Mouse (Mus musculus): ENCODE measurements around the gene Kcnk5. TPM values are rescaled to one million over a fixed set of nuclear protein-coding genes. Genes with fewer than 3 reads are reported as not detected.

Kcnk5 gene
- polyA plus RNA-seq, 1 experiment from 2014 or later, result 4.5 TPM

- no peak overlapping the region for H3K27ac ChIP-seq (replicated peaks; ENCODE audit: low read depth, low read length)
- WGBS, result 70% methylated on average over 8 of the region's 8 CpGs
- peaks cover 6% of the 10 kb centered on the region; the same call in 1 of the 2 replicates for H3K4me1 ChIP-seq (ENCODE audit: control insufficient read depth, insufficient read depth, low read length)
- no peak overlapping the region for H3K9ac ChIP-seq (replicated peaks; ENCODE audit: low read length)
- H3K36me3 ChIP-seq (replicated peaks; ENCODE audit: control insufficient read depth, insufficient read depth, low read depth, low read length), result no peaks in the 10 kb centered on the region
- no peak for DNase-seq (ENCODE audit: low spot score)
- H3K9me3 ChIP-seq (replicated peaks; ENCODE audit: control insufficient read depth, low read length), result no peaks in the 10 kb centered on the region
- H3K4me3 ChIP-seq (ENCODE audit: low read depth, low read length), result no peak overlapping the region
- ATAC-seq (replicated peaks; ENCODE audit: insufficient number of reproducible peaks, low FRiP score, low TSS enrichment, low read depth), result no peak
- H3K27me3 ChIP-seq (ENCODE audit: control insufficient read depth, insufficient read depth, low read length), result no peaks in the 10 kb centered on the region
- no peak overlapping the region for H3K4me2 ChIP-seq (ENCODE audit: low read depth, low read length)
Measured at GRCm38 (mm10) chr14:20158727-20159681, 22.6 kb downstream of the Kcnk5 start.

DNA sequence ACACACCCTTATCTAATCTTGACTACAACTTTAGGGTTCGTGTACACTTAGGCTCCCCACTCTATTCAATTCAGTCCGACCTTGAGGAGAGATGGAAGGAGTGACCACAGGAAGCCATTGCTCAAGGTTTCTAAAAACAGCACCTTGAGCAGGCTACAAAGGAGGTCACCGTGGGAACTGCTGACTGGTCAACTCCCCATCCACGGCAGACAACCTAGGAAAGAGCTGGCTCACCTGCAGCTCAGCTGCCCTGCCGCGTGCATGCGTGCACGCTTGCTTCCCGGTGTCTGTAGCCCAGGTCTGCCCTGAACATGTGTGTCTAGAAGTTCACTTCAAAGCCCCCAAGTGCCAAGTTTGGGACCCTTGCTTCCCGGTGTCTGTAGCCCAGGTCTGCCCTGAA lies 24.0 kb downstream of the Kcnk5 start:
- H3K27ac ChIP-seq (replicated peaks; ENCODE audit: low read depth, low read length), result no peak overlapping the region
- no peak for ATAC-seq (replicated peaks; ENCODE audit: insufficient number of reproducible peaks, low FRiP score, low TSS enrichment, low read depth)
- H3K9me3 ChIP-seq (replicated peaks; ENCODE audit: control insufficient read depth, low read length), result no peaks in the 10 kb centered on the region
- H3K9ac ChIP-seq (replicated peaks; ENCODE audit: low read length), result no peak overlapping the region
- DNase-seq (ENCODE audit: low spot score), result no peak
- no peaks in the 10 kb centered on the region for H3K36me3 ChIP-seq (replicated peaks; ENCODE audit: control insufficient read depth, insufficient read depth, low read depth, low read length)
- H3K27me3 ChIP-seq (ENCODE audit: control insufficient read depth, insufficient read depth, low read length), result no peaks in the 10 kb centered on the region
- peaks cover 2% of the 10 kb centered on the region; the same call in 1 of the 2 replicates for H3K4me1 ChIP-seq (ENCODE audit: control insufficient read depth, insufficient read depth, low read length)
- no peak overlapping the region for H3K4me3 ChIP-seq (ENCODE audit: low read depth, low read length)
- H3K4me2 ChIP-seq (ENCODE audit: low read depth, low read length), result no peak overlapping the region
- WGBS, result 89% methylated on average over 10 of the region's 10 CpGs

DNA sequence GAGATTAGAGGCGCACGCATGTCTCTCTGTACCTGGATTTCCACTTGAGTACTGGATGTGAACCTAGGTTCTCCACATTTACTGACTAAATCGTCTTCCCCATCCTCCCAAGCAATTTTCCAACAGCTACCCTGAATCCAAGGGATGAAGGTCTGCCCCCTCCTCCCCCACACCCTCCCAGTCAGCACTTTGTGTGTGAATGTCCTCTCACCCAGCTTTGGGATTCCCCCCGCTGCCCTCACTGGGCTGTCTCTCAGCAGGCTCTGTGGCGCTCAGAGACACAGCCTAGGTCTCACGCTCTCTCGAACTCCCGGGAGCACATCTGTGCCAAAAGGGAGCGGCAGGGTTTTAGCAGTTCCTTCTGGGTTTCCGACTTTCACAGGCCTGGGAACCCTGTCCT lies 25.9 kb downstream of the Kcnk5 start:
- no peak overlapping the region for H3K4me3 ChIP-seq (ENCODE audit: low read depth, low read length)
- no peak overlapping the region for H3K27ac ChIP-seq (replicated peaks; ENCODE audit: low read depth, low read length)
- DNase-seq (ENCODE audit: low spot score) (no peak), ATAC-seq (replicated peaks; ENCODE audit: insufficient number of reproducible peaks, low FRiP score, low TSS enrichment, low read depth) (no peak)
- H3K9ac ChIP-seq (replicated peaks; ENCODE audit: low read length), result no peak overlapping the region
- peaks cover 2% of the 10 kb centered on the region; the same call in 1 of the 2 replicates for H3K4me1 ChIP-seq (ENCODE audit: control insufficient read depth, insufficient read depth, low read length)
- no peaks in the 10 kb centered on the region for H3K27me3 ChIP-seq (ENCODE audit: control insufficient read depth, insufficient read depth, low read length)
- no peak overlapping the region for H3K4me2 ChIP-seq (ENCODE audit: low read depth, low read length)
- WGBS, result 56% methylated on average over 10 of the region's 10 CpGs
- no peaks in the 10 kb centered on the region for H3K9me3 ChIP-seq (replicated peaks; ENCODE audit: control insufficient read depth, low read length)
- no peaks in the 10 kb centered on the region for H3K36me3 ChIP-seq (replicated peaks; ENCODE audit: control insufficient read depth, insufficient read depth, low read depth, low read length)

DNA sequence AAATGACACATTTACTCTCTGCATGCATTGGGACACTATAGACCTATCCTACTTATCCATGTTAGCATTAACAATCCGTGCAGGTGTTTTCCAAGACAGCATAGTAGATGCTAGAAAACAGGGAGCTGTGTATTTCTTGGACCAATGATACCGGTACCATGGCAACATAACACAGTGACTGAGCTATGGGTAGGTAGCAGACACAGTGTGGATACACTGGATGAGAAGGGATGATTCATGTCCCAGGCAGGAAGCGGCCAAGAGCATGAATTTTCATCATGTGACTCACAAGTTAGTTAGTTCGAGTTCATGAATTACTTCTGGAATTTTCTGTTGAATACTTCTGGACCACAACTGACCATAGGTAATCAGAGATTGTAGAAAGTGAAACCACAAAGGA lies 26.7 kb downstream of the Kcnk5 start:
- WGBS, result 91% methylated on average over 4 of the region's 4 CpGs
- H3K9me3 ChIP-seq (replicated peaks; ENCODE audit: control insufficient read depth, low read length), result no peaks in the 10 kb centered on the region

GRCm38 (mm10) chr14:20154245-20154644 lies 27.4 kb downstream of the Kcnk5 start:
- Histone ChIP-seq H3K4me1 (ENCODE audit: control insufficient read depth, insufficient read depth, low read length) (peaks cover 2% of the 10 kb centered on the region; the same call in 1 of the 2 replicates), H3K9ac (replicated peaks; ENCODE audit: low read length) (no peak overlapping the region), H3K9me3 (replicated peaks; ENCODE audit: control insufficient read depth, low read length) (no peaks in the 10 kb centered on the region), H3K4me3 (ENCODE audit: low read depth, low read length) (no peak overlapping the region), H3K36me3 (replicated peaks; ENCODE audit: control insufficient read depth, insufficient read depth, low read depth, low read length) (no peaks in the 10 kb centered on the region), H3K27ac (replicated peaks; ENCODE audit: low read depth, low read length) (no peak overlapping the region), H3K27me3 (ENCODE audit: control insufficient read depth, insufficient read depth, low read length) (no peaks in the 10 kb centered on the region), H3K4me2 (ENCODE audit: low read depth, low read length) (no peak overlapping the region)
- DNase-seq (ENCODE audit: low spot score) (no peak), ATAC-seq (replicated peaks; ENCODE audit: insufficient number of reproducible peaks, low FRiP score, low TSS enrichment, low read depth) (no peak)
- 63% methylated on average over 7 of the region's 7 CpGs for WGBS

More for the DNA sequence above, 26.7 kb downstream of the Kcnk5 start:
- ATAC-seq (replicated peaks; ENCODE audit: insufficient number of reproducible peaks, low FRiP score, low TSS enrichment, low read depth), result no peak
- H3K27ac ChIP-seq (replicated peaks; ENCODE audit: low read depth, low read length), result no peak overlapping the region
- H3K4me1 ChIP-seq (ENCODE audit: control insufficient read depth, insufficient read depth, low read length), result peaks cover 2% of the 10 kb centered on the region; the same call in 1 of the 2 replicates
- DNase-seq (ENCODE audit: low spot score), result no peak
- H3K9ac ChIP-seq (replicated peaks; ENCODE audit: low read length), result no peak overlapping the region
- H3K27me3 ChIP-seq (ENCODE audit: control insufficient read depth, insufficient read depth, low read length), result no peaks in the 10 kb centered on the region
- H3K4me2 ChIP-seq (ENCODE audit: low read depth, low read length), result no peak overlapping the region
- H3K4me3 ChIP-seq (ENCODE audit: low read depth, low read length), result no peak overlapping the region
- H3K36me3 ChIP-seq (replicated peaks; ENCODE audit: control insufficient read depth, insufficient read depth, low read depth, low read length), result no peaks in the 10 kb centered on the region

- ATAC-seq (replicated peaks; ENCODE audit: insufficient number of reproducible peaks, low FRiP score, low TSS enrichment, low read depth), result no peak
- DNase-seq (ENCODE audit: low spot score), result no peak
- H3K9ac ChIP-seq (replicated peaks; ENCODE audit: low read length), result no peak overlapping the region
- no peak overlapping the region for H3K4me2 ChIP-seq (ENCODE audit: low read depth, low read length)
- H3K27ac ChIP-seq (replicated peaks; ENCODE audit: low read depth, low read length), result no peak overlapping the region
- no peaks in the 10 kb centered on the region for H3K27me3 ChIP-seq (ENCODE audit: control insufficient read depth, insufficient read depth, low read length)
- H3K4me1 ChIP-seq (ENCODE audit: control insufficient read depth, insufficient read depth, low read length), result peaks cover 1% of the 10 kb centered on the region; the same call in 1 of the 2 replicates
- WGBS, result 90% methylated on average over 22 of the region's 22 CpGs
- H3K36me3 ChIP-seq (replicated peaks; ENCODE audit: control insufficient read depth, insufficient read depth, low read depth, low read length), result no peaks in the 10 kb centered on the region
- no peaks in the 10 kb centered on the region for H3K9me3 ChIP-seq (replicated peaks; ENCODE audit: control insufficient read depth, low read length)
- no peak overlapping the region for H3K4me3 ChIP-seq (ENCODE audit: low read depth, low read length)
Measured at GRCm38 (mm10) chr14:20149127-20150080, 32.2 kb downstream of the Kcnk5 start.

GRCm38 (mm10) chr14:20148514-20148913 lies 33.1 kb downstream of the Kcnk5 start:
- 93% methylated on average over 11 of the region's 11 CpGs for WGBS
- DNase-seq (ENCODE audit: low spot score) (no peak), ATAC-seq (replicated peaks; ENCODE audit: insufficient number of reproducible peaks, low FRiP score, low TSS enrichment, low read depth) (no peak)
- Histone ChIP-seq H3K9ac (replicated peaks; ENCODE audit: low read length) (no peak overlapping the region), H3K27ac (replicated peaks; ENCODE audit: low read depth, low read length) (no peak overlapping the region), H3K9me3 (replicated peaks; ENCODE audit: control insufficient read depth, low read length) (no peaks in the 10 kb centered on the region), H3K4me2 (ENCODE audit: low read depth, low read length) (no peak overlapping the region), H3K36me3 (replicated peaks; ENCODE audit: control insufficient read depth, insufficient read depth, low read depth, low read length) (no peaks in the 10 kb centered on the region), H3K4me1 (ENCODE audit: control insufficient read depth, insufficient read depth, low read length) (no peaks in the 10 kb centered on the region), H3K27me3 (ENCODE audit: control insufficient read depth, insufficient read depth, low read length) (no peaks in the 10 kb centered on the region), H3K4me3 (ENCODE audit: low read depth, low read length) (no peak overlapping the region)

All from embryonic facial prominence, embryonic 11.5 days (tissue).